Mouse (Mus musculus): ENCODE results near the gene Tom1l1.

DNA sequence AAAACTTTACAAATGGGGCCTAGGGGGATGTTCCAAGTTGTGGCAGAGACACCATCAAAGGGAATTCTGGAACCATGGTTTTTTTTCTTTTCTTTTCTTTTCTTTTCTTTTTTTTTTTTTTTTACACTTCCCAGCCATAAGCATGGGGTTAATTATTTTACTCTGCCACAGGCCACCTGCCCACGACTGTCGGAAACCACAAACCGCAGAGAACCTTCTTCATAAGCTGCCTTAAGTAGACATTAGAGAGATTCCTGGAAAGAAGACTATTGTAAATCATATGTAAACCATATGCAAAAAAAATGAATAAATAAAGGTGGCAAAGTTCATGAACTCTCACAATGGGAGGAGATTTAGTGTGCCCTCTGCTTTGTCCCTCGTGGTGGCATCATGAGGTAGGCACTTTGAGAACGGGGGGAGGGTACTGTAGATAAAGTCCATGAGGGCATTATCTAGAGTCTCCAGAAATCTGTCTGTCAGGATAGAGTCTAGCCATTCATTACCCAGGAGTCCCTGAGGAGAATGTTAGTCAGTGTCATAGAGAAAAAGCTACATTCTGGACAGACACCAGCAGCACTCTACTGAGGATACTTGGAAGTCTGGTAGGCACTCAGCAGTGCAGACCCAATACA is 12.6 kb downstream of the Tom1l1 start:
- TF ChIP-seq CTCF (IDR thresholded peaks at IDR 0.05; ENCODE audit: borderline replicate concordance, control insufficient read depth, extremely low read depth, insufficient read depth, low read length, poor library complexity) = no peak
- no peak for TF ChIP-seq POLR2A (IDR thresholded peaks at IDR 0.05; ENCODE audit: control insufficient read depth, extremely low read depth, insufficient read depth, low read length, poor library complexity)
